Mouse (Mus musculus): ENCODE results near the gene Surf4.

Surf4 gene

GRCm38 (mm10) chr2:26932473-26933303 is 1.0 kb downstream of the Surf4 start:
- in situ Hi-C loops (cut with MboI; ENCODE audit: unreplicated experiment in 2 of 2) = loop anchor here (5.0 to 25.0 kb wide), 5 partner anchors 75 to 505 kb away; partner anchors contain the start of genes Brd3os (in 1 of the 2), Cacfd1 (in 1 of the 2) and Vav2 (in 1 of the 2)

GRCm38 (mm10) chr2:26930390-26930789 is 3.3 kb downstream of the Surf4 start:
- in situ Hi-C loops (cut with MboI; ENCODE audit: unreplicated experiment in 2 of 2) = loop anchor here (5.0 to 25.0 kb wide), 5 partner anchors 77 to 507 kb away; partner anchors contain the start of genes Brd3os (in 1 of the 2), Cacfd1 (in 1 of the 2) and Vav2 (in 1 of the 2)

GRCm38 (mm10) chr2:26927745-26928476 is 5.8 kb downstream of the Surf4 start:
- in situ Hi-C loops (cut with MboI; ENCODE audit: unreplicated experiment in 2 of 2) = loop anchor here (5.0 to 25.0 kb wide), 2 partner anchors 309 to 509 kb away; partner anchors contain the start of genes Brd3os (in 1 of the 2) and Vav2 (in 1 of the 2)

- in situ Hi-C loops (cut with MboI; ENCODE audit: unreplicated experiment in 2 of 2) = loop anchor here (25.0 kb wide), 3 partner anchors 609 to 1659 kb away; partner anchors contain the start of genes Anapc2 (in 1 of the 2), C8g (in 1 of the 2), Fbxw5 (in 1 of the 2) and Gpsm1 (in 1 of the 2)
Measured at GRCm38 (mm10) chr2:26921784-26922183, 11.9 kb downstream of the Surf4 start.

DNA sequence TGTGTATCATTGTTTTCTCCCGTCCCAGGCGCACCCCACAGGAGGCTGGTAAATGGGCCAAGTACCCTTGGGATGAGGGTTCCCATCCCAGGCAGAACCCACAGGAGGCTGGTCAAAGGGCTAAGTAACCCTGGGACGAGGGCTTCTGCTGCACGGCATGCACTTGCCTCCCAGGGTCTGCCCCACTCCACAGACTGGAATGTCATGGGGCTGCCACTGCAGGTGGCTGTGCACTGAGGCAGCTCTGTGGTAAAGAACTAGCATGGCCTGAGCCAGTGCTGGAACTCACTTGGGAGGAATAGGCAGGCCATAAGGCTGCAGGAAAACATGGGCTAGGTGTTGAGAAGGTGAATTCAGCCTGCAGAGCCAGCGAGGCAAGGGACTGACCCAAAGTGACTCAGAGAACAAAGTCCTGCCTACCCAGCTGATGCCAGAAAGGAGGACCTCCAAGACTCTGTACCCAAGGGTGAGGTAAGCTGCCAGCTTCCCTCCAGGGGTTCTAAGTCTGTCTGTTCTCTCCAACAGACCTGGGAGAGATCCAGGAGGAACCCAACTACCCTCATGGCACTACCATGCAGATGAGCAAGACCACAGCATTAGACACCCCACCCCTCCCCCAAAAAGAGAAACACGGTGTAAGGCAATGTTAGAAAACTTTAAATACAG is 13.4 kb downstream of the Surf4 start:
- in situ Hi-C loops (cut with MboI; ENCODE audit: unreplicated experiment in 2 of 2) = loop anchor here (25.0 kb wide), 3 partner anchors 608 to 1658 kb away; partner anchors contain the start of genes Anapc2 (in 1 of the 2), C8g (in 1 of the 2), Fbxw5 (in 1 of the 2) and Gpsm1 (in 1 of the 2)

GRCm38 (mm10) chr2:26919684-26920083 is 14.0 kb downstream of the Surf4 start:
- in situ Hi-C loops (cut with MboI; ENCODE audit: unreplicated experiment in 2 of 2) = loop anchor here (25.0 kb wide), 3 partner anchors 607 to 1657 kb away; partner anchors contain the start of genes Anapc2 (in 1 of the 2), C8g (in 1 of the 2), Fbxw5 (in 1 of the 2) and Gpsm1 (in 1 of the 2)

GRCm38 (mm10) chr2:26916738-26917137 is 17.0 kb downstream of the Surf4 start:
- in situ Hi-C loops (cut with MboI; ENCODE audit: unreplicated experiment in 2 of 2) = loop anchor here (25.0 kb wide), 3 partner anchors 604 to 1654 kb away; partner anchors contain the start of genes Anapc2 (in 1 of the 2), C8g (in 1 of the 2), Fbxw5 (in 1 of the 2) and Gpsm1 (in 1 of the 2)

- in situ Hi-C loops (cut with MboI; ENCODE audit: unreplicated experiment in 2 of 2) = loop anchor here (25.0 kb wide), 3 partner anchors 604 to 1654 kb away; partner anchors contain the start of genes Anapc2 (in 1 of the 2), C8g (in 1 of the 2), Fbxw5 (in 1 of the 2) and Gpsm1 (in 1 of the 2)
Measured at GRCm38 (mm10) chr2:26915927-26916728, 17.6 kb downstream of the Surf4 start, which contains the start of the genes Surf2 and Surf1. TSS of gene Surf2 (plus strand) at chr2:26916367. TSS of gene Surf1 (minus strand) at chr2:26916530.

GRCm38 (mm10) chr2:26914148-26914941 is 19.4 kb downstream of the Surf4 start:
- in situ Hi-C loops (cut with MboI; ENCODE audit: unreplicated experiment in 2 of 2) = loop anchor here (25.0 kb wide), 3 partner anchors 602 to 1652 kb away; partner anchors contain the start of genes Anapc2 (in 1 of the 2), C8g (in 1 of the 2), Fbxw5 (in 1 of the 2) and Gpsm1 (in 1 of the 2)

DNA sequence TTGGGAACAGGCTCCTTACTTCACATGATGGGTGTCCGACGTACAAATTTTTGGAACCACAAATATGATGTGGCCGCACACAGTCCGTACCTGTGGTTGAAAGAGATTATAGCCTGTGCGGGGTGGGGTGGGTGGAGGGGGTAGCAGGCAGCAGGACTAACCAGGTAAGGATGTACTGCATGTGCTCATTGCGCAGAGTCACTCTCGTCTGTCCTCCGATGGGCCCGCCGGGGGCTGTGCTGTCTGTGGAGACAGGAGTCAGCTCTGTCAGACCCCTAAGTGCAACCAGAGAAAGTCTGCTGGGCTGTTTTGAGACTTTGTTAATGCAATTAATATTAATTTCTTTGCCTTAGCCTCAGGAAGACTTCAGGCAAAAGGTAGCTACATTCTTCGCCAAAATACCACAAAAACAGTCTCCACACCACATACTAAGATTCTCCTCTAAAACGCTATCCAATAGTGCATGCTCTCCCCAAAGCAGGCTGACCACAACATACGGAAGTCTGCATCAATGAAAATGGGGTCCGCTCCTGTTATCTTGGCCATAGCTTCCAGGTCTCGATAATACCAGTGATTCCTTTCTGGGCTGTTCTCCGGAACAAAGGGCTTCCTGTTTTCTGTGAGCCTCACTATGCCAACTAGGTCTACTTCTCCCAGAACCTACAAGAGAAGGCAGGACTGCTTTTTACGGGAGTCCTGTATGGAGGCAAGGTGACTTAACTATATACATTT is 20.1 kb downstream of the Surf4 start:
- in situ Hi-C loops (cut with MboI; ENCODE audit: unreplicated experiment in 2 of 2) = loop anchor here (25.0 kb wide), 3 partner anchors 601 to 1651 kb away; partner anchors contain the start of genes Anapc2 (in 1 of the 2), C8g (in 1 of the 2), Fbxw5 (in 1 of the 2) and Gpsm1 (in 1 of the 2)

GRCm38 (mm10) chr2:26912253-26912770 is 21.4 kb downstream of the Surf4 start:
- in situ Hi-C loops (cut with MboI; ENCODE audit: unreplicated experiment in 2 of 2) = loop anchor here (25.0 kb wide), 3 partner anchors 600 to 1650 kb away; partner anchors contain the start of genes Anapc2 (in 1 of the 2), C8g (in 1 of the 2), Fbxw5 (in 1 of the 2) and Gpsm1 (in 1 of the 2)

- in situ Hi-C loops (cut with MboI; ENCODE audit: unreplicated experiment in 2 of 2) = loop anchor here (25.0 kb wide), 3 partner anchors 599 to 1649 kb away; partner anchors contain the start of genes Anapc2 (in 1 of the 2), C8g (in 1 of the 2), Fbxw5 (in 1 of the 2) and Gpsm1 (in 1 of the 2)
Measured at GRCm38 (mm10) chr2:26910994-26911765, 22.5 kb downstream of the Surf4 start.

DNA sequence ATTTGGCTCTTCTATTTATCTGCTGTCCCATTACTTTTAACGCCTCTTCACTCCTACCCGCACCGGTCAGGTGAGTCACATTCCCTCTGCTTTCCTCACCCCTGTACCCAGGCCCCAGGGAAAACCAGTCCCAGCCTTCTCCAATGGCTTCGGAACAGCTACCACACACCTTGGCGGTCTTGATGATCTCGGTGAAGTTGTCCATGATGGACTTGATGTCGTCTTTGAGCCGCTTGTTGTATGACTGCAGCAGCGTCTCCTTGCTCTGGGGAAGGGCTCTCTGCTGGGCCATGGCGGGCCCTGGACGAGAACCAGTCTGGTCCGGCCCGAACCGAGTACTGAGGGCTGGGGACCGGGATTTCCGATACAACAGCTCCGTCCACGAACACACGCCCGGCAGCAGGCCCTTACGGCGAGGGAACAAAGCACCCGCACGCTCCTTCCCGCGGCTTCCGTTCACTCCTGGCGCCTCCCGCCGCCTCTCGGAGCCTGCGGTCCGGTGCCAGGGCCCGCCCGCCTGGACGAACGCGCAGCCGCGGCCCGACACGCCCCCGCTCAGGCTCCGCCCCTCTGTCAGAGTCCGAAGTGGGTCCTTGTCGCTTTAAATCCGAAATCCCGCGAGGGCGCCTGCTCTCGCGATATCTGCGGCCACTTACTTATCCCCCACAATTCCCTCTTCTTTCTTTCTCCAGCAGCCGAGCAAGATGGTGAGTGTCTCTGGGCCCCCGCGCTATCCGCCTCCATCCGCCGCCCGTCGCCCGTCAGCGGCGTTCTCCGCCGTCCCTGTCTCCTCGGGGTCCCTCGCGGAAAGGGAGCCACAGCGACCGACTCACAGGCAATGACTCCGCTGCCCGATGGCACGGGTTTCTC is 23.4 kb downstream of the Surf4 start, which contains the start of the genes Med22 and Rpl7a:
TSS of gene Med22 (minus strand) at position 554 of the 870 bp plus-strand sequence.
TSS of gene Rpl7a (plus strand) at position 641 of the 870 bp plus-strand sequence.
- in situ Hi-C loops (cut with MboI; ENCODE audit: unreplicated experiment in 2 of 2) = loop anchor here (25.0 kb wide), 3 partner anchors 598 to 1648 kb away; partner anchors contain the start of genes Anapc2 (in 1 of the 2), C8g (in 1 of the 2), Fbxw5 (in 1 of the 2) and Gpsm1 (in 1 of the 2)

GRCm38 (mm10) chr2:26909387-26909784 is 24.3 kb downstream of the Surf4 start:
- in situ Hi-C loops (cut with MboI; ENCODE audit: unreplicated experiment in 2 of 2) = loop anchor here (5.0 to 25.0 kb wide), 6 partner anchors 267 to 1647 kb away; partner anchors contain the start of genes Anapc2 (in 1 of the 2), C8g (in 1 of the 2), Fbxw5 (in 1 of the 2) and Gpsm1 (in 1 of the 2)
